Mouse (Mus musculus) NIH3T3 (cell line): ENCODE measurements at regions not wholly inside any gene's neighbourhood (a gene's known extent, or its start where the extent isn't known, plus 50 kb on each side); places are given as distances from the start of the nearest gene placed in this dataset.

Experiments used
- DNase-seq: peaks from one replicate; pipeline ENCODE4 v3.0.0-alpha.2; 2012; ENCODE audit warnings: low read depth

GRCm38 (mm10) chr5:75342599-75342998 lies 190.5 kb downstream of the Pdgfra start:
- DNase-seq: no peak

- DNase-seq: no peak
These were observed 195.0 kb downstream of the Pdgfra start for GRCm38 (mm10) chr5:75346836-75347773.

GRCm38 (mm10) chr5:75347774-75348116 lies 195.7 kb downstream of the Pdgfra start:
- DNase-seq: peak; percentile 9

- DNase-seq: no peak
These were observed 203.2 kb downstream of the Pdgfra start for GRCm38 (mm10) chr5:75355266-75355665.

- no peak for DNase-seq
These were observed 206.8 kb downstream of the Pdgfra start for GRCm38 (mm10) chr5:75358869-75359268.

DNA sequence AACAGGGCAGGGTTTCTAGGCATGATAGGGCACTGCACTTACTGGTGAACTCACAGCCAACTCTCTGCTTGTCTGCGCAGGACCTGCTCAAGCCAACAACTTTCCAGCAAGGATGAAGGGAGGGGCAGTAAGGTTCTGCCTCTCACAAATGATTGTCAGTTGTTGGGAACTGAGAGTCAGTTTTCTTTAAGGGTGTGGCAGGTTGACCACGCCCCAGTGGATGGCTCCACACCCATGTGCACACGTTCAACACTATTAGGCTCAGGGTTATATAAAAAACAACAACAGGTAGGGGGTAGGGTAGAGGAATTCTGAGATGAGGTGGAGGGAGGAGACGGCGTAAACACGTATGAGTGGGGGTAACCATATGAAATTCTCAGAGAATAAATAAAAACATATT lies 210.9 kb upstream of the Kit start:
- no peak for DNase-seq

GRCm38 (mm10) chr5:75367282-75367681 lies 207.4 kb upstream of the Kit start:
- DNase-seq: no peak

DNA sequence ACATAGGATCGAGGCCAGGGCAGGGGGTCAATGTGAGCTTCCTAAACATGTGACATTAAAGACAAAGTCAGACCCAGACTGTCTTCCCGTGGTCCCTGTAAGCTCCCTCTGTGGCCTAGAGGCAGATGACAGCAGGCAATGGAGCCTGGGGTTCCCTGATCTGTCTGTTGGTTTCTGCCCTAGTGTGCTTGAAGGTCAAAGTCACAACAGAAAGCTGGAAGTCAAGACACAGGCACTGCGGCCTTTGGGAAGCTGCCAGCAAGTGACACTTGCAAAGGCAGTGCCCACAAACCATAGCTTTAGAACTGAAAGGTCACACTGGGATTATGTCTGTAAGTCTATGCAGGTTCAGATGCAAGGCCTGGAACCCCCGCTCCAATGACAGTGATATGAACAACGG lies 206.0 kb upstream of the Kit start:
- no peak for DNase-seq

DNA sequence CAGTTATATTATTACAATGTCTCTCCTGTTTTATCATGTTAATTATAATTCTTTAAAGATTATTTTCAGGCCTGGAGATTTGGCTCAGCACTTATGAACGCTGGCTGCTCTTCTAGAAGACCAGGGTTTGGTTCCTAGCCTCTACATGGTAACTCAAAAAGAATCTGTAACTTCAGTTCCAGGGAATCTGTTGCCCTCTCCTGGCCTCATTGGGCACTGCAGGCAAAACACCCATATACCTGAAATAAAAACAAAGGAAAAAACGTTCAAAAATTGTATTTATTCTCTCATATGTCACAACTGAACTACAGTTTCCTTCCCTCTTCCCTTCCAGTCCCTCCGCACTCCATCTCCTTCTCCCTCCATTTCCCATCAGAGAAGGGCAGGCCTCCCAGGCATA lies 201.9 kb upstream of the Kit start:
- DNase-seq: peak; percentile 9

GRCm38 (mm10) chr5:75377311-75378300 lies 197.1 kb upstream of the Kit start:
- no peak for DNase-seq

- no peak for DNase-seq
These were observed 196.1 kb upstream of the Kit start for GRCm38 (mm10) chr5:75378655-75379054.

DNA sequence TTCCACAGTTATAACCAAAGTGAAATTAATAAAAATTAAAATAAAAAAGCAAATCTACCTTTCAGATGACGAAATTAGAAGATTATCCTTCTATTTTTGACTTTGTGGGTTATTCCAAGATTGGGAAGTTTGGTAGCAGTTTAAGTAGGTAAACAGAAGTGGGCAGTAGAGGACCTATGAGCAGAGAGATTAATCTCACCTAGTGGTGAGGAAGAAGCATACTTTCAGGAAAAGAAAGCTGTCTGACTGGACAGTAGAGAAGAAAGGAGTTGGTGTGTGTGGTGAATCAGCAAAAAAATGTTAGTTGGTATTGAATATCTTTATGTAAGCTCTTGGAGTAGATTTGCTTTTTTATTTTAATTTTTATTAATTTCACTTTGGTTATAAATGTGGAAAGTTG lies 194.4 kb upstream of the Kit start:
- DNase-seq: no peak

GRCm38 (mm10) chr5:75382138-75382537 lies 192.6 kb upstream of the Kit start:
- no peak for DNase-seq

DNA sequence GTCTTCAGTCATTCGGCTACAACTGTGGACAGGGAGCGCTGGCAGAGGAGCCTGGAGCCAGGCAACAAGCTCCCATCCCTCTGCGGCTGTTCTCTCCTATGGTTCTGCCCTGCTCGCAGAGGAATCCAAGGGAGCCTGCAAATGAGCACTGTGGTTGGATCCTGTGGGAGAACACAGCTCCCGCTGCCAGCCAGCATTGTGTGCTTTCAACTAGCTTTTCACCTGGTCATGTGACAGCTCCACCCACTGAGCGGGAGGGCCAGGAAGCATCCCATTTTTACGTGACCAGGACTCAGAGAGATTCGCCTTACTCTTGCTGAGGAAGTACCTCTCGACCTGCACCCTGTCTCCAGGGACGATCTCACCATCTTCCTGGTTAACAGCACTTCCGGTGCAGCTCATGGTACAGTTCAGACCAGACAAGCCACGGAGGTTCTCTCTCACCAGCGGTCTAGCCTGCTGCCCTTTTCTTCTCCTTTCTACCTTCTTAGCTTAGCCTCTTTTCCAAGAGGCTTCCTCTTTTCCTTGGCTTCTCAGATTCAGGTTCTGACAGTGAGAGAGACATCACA lies 186.7 kb upstream of the Kit start:
- DNase-seq: no peak

DNA sequence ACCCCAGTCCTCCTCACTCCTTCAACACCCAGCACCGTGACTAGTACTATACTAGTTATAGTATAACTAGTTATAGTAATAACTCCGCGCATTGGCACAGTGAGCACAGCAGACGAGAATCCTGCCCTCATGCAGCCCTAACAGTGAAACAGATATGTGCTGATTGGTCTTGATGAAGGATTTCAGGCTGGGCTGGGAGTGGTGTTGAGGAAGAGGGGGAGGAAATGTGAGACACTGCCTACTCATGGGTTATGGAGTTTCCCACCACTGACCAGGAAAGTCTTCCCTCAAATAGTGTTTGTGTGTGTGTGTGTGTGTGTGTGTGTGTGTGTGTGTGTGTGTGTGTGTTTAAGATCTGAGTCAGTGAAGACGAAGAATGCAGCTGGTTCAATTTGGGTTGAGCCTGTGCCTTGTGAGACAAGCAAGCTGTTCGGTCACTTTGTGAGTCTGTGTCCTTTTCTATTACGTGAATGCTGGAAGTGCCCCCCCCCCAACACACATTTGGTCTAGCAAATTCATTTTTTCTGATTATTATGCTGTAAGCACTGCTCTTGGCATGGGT lies 185.9 kb upstream of the Kit start:
- DNase-seq: no peak

DNA sequence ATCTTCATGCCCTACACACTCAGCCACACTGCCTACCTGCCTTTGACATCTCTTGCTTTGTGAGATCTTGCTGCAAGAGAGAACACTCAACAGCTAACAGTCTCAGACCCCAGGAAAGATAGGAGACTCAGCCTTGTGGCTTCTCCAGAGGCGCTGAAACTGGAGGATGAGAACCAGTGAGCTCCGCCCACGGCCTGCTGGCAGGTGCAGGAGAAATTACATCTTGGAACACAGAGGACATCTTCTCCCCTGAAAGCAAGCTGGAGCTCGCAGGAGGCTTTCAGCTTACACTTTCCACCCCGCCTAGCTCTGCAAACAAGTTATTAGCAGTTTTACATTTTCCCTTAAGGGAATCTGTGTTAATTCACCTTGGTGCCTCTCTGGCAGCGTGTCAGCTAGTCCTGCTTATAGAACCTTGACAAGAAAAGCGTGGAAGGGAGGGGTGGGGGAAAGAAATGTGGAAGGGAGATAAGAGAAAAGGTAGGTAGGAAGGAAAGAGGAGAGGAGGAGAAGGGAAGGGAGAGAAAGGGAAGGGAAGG lies 185.2 kb upstream of the Kit start:
- DNase-seq: no peak

DNA sequence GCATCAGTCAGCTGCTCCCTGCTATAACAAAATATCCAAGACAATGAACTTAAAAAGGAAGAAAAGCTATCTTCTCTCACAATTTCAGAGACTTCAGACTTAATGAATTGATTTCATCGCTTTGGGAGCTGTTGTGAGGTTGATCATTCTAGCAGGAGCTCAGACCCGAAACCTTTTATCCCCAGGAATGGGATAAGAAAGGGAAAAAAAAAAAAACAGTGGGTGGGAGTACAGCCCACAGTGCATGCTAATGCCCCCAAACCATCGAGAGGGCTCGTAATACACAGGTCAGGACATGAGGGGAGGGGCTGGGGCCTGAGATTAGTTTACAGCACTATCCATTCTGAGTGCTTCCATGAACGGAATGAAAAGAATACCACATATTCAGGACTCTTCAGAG lies 175.9 kb upstream of the Kit start:
- no peak for DNase-seq

DNA sequence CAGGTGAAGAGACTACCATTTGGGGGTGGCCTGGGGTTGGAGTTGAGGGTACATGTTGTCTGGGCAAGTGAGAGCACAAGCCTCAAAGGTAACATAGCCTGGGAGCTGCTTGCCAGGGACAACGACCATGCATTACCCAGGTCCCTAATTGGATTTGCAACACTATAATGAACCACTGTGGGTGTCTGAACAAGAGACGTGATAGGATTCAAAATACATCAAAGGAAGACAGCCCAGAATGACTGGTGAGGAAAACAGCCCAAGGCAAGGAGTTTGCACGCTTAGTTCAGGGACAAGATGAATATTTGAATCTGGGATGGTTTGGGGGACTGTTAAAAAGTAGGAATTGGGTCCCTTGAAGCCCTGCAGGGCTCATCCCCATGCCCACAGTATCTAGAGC lies 173.0 kb upstream of the Kit start:
- no peak for DNase-seq

GRCm38 (mm10) chr5:75402631-75403030 lies 172.1 kb upstream of the Kit start:
- DNase-seq: no peak

DNA sequence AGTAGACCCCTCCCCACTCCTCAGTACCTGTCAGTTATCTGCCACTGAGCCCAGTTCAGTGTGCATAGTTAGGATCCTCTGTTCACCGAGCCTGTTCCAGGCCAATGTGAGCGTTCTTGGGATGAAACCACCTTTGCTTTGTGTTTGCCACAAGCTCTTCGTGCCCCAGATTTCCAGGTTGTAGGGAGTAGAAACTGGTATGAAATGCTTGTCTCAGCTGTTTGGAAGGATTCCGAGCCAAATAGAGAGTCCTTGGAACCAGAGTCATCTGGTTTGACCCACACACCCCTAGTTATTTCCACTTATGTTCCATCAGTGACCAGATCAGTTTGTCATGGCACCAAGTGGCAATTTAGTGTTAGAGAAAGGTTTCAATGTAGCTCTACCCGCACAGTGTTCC lies 171.2 kb upstream of the Kit start:
- DNase-seq: no peak

DNA sequence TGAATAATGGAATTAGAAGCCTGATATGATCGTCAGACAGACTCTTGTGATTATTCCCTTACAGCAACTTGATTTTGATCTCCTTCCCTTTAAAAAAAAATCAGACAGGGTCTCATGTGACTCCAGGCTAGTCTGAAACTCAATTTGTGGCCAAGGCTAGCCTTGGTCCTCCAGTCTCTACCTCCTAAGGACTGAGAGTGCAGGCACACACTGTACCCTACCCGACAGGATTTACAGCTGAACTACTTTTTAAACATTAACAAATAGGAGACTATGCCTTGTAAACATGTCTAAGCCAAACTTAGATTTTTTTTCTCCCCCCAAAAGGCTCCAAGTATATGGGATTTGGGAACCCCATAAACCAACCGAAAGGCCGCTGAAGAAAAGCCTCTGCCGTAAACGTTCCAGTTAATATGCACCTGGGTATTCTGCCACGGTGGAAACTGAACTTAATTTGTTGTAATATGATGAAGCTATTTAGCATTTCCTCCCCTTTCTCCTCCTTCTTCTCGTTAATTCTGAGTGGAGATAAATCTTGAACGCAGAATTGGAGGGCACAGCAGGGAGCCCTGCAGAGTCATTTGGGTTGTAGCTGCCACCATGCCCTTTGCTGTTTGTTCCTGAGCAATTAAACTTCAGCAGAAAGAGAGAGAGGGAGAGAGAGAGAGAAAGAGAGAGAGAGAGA lies 170.0 kb upstream of the Kit start:
- no peak for DNase-seq
